Mouse (Mus musculus) brain, adult 10 weeks (tissue): ENCODE data around the gene Gm9999. TPM values are rescaled to one million over a fixed set of nuclear protein-coding genes. Genes with fewer than 3 reads are reported as not detected.

Source experiments
- polyA plus RNA-seq: library from polyadenylated mRNA; stranded (reverse); fragments of 350-450 nt; fragmentation: Illumina TruSeq; extraction: RNeasy Lipid Tissue Mini Kit (QIAGEN cat#74804); gene quantifications from one replicate; pipeline ENCODE4 v1.2.3, GENCODE M21; 2015; ENCODE audit warnings: low read depth, low replicate concordance

Gene Gm9999
- not detected for polyA plus RNA-seq

GRCm38 (mm10) chr7:46983280-46983679 is at the start of gene Gm9999:
Gene Gm9999, plus strand, starts transcription at chr7:46983580.

GRCm38 (mm10) chr7:46957831-46958691 is 25.3 kb upstream of the Gm9999 start, which contains the start of gene Uevld:
Gene Uevld, minus strand, starts transcription at chr7:46958527.

GRCm38 (mm10) chr7:47008168-47008993 is 25.0 kb downstream of the Gm9999 start, which contains the start of gene Spty2d1:
Gene Spty2d1, minus strand, starts transcription at chr7:47008411.

Other genes starting within 250 kb of the Gm9999 start
- gene Saa1, start 240.6 kb upstream of the Gm9999 start, polyA plus RNA-seq: not detected
- not detected for gene Saa2, start 231.8 kb upstream of the Gm9999 start, polyA plus RNA-seq
- 14.3 TPM for gene Hps5, start 187.5 kb upstream of the Gm9999 start, polyA plus RNA-seq
- 35.0 TPM for gene Gtf2h1, start 187.5 kb upstream of the Gm9999 start, polyA plus RNA-seq
- gene Ldha, start 142.1 kb upstream of the Gm9999 start, polyA plus RNA-seq: 476 TPM
- 0.45 TPM for gene Ldhc, start 122.4 kb upstream of the Gm9999 start, polyA plus RNA-seq
- gene Tsg101, start 63.6 kb upstream of the Gm9999 start, polyA plus RNA-seq: 135 TPM
- 10.6 TPM for gene Uevld, start 25.1 kb upstream of the Gm9999 start, polyA plus RNA-seq
- gene Spty2d1, start 24.8 kb downstream of the Gm9999 start, polyA plus RNA-seq: 11.1 TPM
- 19.5 TPM for gene Tmem86a, start 67.0 kb downstream of the Gm9999 start, polyA plus RNA-seq
- 206 TPM for gene Ptpn5, start 150.1 kb downstream of the Gm9999 start, polyA plus RNA-seq
- gene Mrgpra6, start 221.3 kb downstream of the Gm9999 start, polyA plus RNA-seq: not detected